Mouse (Mus musculus): ENCODE measurements at regions not wholly inside any gene's neighbourhood (a gene's known extent, or its start where the extent isn't known, plus 50 kb on each side); places are given as distances from the start of the nearest gene placed in this dataset.

- no peak for DNase-seq (ENCODE audit: low spot score in 2 of 2)
These were observed 78.5 kb upstream of the Igsf21 start for GRCm38 (mm10) chr4:140324971-140325676.

- DNase-seq (ENCODE audit: low spot score in 2 of 2) = no peak
These were observed 73.7 kb upstream of the Igsf21 start for GRCm38 (mm10) chr4:140320120-140320921.

- DNase-seq (ENCODE audit: low spot score in 2 of 2) = no peak
These were observed 66.1 kb upstream of the Igsf21 start for GRCm38 (mm10) chr4:140312635-140313034.

GRCm38 (mm10) chr4:140307481-140307880, 60.9 kb upstream of the Igsf21 start:
- DNase-seq (ENCODE audit: low spot score in 2 of 2) = no peak

- DNase-seq (ENCODE audit: low spot score in 2 of 2) = no peak
These were observed 58.4 kb upstream of the Igsf21 start for GRCm38 (mm10) chr4:140304960-140305359.

GRCm38 (mm10) chr4:140301661-140302060, 55.1 kb upstream of the Igsf21 start:
- DNase-seq (ENCODE audit: low spot score in 2 of 2) = no peak

GRCm38 (mm10) chr4:140297912-140298620, 51.5 kb upstream of the Igsf21 start:
- no peak for DNase-seq (ENCODE audit: low spot score in 2 of 2)
